Mouse (Mus musculus) lung, postnatal 36 days (tissue): Measurements from ENCODE around the gene Sun1.
A peak's percentile ranks its signal among the peaks of the same experiment; 100 is the strongest.

Source experiments
- DNase-seq: peaks from one replicate; pipeline ENCODE4 v3.0.0; 2022; ENCODE audit warnings: mixed read lengths

Sun1 gene

GRCm38 (mm10) chr5:139199995-139200769 lies at the start of gene Sun1:
Sun1 (plus strand) TSS chr5:139200637.
- DNase-seq = peak; percentile 98

DNA sequence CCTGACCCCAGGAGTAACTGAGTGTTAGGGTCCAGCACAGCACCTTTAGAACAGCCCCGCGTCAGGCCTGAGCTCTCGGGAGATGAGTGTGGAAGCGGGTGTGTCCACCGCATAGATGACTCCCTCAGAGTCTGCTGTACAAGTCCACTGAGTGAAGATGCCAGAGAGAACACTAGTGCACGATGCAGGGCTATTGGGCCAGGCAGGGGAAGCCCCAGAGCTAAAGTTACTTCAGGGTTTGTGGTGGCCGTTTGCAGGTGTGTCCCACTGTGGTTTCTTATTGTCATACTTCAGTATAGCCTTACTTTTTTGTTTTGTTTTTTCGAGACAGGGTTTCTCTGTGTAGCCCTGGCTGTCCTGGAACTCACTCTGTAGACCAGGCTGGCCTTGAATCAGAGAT lies 39.5 kb upstream of the Sun1 start:
- no peak for DNase-seq

- DNase-seq = no peak
Measured at GRCm38 (mm10) chr5:139161632-139162031, 38.8 kb upstream of the Sun1 start.

DNA sequence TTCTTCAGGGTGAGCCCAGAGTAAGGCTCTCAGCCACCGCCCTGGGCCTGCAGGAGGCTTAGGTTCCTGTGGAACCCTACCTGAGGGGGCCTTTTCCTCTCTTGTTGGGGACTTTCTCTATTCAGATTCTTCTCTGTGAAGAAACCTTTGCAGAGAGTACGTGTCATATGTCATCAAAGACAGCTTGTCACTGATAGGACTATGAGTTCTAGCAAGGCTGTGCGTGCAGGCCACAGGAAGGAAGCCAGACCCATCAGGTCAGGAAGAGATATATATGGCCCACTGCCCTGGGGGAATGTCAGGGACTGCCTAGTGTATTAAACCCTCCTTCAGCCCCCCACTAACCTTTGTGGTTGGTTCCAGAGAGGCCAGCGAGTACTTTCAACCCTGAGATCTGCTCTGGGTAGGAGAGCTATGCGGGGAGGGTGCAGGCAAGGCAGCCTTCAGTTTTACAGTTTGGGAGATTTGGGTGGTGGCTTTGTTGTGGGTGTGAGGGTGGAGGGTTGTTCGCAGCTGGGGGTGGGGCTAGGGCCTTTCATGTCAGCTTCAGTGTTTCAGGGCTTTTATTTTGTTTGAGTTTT lies 33.6 kb upstream of the Sun1 start:
- peak; percentile 29 for DNase-seq

GRCm38 (mm10) chr5:139167548-139167947 lies 32.9 kb upstream of the Sun1 start:
- no peak for DNase-seq

- no peak for DNase-seq
Measured at GRCm38 (mm10) chr5:139171929-139172328, 28.5 kb upstream of the Sun1 start.

- DNase-seq = no peak
Measured at GRCm38 (mm10) chr5:139174141-139174540, 26.3 kb upstream of the Sun1 start.

- DNase-seq = peak; percentile 57
Measured at GRCm38 (mm10) chr5:139174556-139175547, 25.6 kb upstream of the Sun1 start.

GRCm38 (mm10) chr5:139178895-139179631 lies 21.4 kb upstream of the Sun1 start:
- DNase-seq = peak; percentile 87

DNA sequence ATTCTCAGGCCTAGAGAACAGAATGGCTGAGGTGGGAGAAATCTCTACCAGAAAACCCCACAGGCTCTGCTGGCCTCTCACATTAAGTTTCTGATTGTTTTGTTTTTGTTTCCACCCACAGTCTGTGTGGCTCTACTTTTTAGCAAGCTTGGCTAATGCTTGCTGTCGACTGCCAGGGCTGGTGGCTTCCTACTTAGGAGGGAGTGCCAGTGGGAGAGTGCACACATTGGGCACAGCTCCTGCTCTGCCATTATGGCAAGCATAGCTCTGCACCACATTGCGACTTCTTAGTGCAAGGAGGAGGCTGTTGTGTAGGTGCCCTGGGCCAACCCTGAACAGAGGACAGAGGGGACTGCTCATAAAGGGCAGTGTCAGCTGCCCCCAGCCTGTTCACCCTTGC lies 17.3 kb upstream of the Sun1 start:
- no peak for DNase-seq

GRCm38 (mm10) chr5:139183601-139184000 lies 16.8 kb upstream of the Sun1 start:
- no peak for DNase-seq

GRCm38 (mm10) chr5:139184897-139185296 lies 15.5 kb upstream of the Sun1 start:
- no peak for DNase-seq

- no peak for DNase-seq
Measured at GRCm38 (mm10) chr5:139189726-139190125, 10.7 kb upstream of the Sun1 start.

DNA sequence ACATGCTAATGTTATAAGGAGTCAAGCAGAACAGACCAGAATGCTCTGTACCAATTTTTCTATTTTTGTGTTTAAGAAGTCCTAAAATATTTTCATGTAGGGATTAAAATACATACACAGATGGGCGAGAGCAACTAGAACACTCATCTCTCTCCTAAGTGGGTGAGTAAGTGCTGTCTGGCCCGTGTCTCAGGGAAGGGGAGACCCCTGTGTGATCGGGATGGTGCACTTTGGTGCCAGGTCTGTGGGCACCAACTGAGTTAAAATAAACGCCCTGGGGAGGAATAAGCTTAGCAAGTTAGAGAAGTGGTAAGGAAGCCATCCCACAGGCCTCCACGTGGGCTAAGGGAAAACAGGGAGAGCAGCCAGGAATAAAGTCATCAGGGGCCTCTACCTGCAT lies 9.5 kb upstream of the Sun1 start:
- DNase-seq = no peak

DNA sequence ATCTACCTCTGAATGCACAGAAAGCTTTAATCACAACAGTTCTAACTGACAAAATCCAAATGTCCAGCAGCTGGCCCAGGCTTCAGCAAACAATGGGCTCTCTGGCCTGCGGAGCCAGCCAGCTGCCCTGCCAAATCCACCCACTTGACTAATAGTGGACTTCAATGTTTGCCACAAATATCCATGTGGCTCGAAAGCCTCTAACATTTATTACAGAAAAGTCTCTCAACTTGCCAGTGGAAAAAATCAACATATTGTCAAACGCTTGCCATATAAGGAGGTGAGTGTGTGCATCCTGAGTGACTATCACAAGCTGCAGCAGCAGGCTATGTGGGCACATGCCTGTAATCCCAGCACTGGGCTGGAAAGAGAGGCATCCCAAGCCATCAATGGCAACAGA lies 1.7 kb upstream of the Sun1 start:
- no peak for DNase-seq

DNA sequence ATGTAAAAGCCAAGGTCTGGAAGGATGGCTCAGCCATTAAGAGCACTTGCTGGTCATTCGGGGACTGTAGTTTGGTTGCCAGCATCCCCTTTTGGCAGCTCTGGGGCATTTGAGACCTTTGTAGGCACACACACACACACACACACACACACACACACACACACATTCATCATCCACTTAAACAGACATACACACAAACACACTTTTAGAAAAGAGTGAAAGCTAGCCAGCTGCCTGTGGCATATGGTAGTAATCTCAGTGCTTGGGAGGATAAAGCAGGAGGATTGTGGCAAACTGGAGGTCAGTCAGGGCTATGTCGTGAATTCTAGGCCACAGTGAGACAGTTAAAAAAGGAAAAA lies 822 bp upstream of the Sun1 start:
- no peak for DNase-seq

GRCm38 (mm10) chr5:139200770-139201569 lies 533 bp downstream of the Sun1 start:
- no peak for DNase-seq

GRCm38 (mm10) chr5:139202127-139202526 lies 1.7 kb downstream of the Sun1 start:
- no peak for DNase-seq

DNA sequence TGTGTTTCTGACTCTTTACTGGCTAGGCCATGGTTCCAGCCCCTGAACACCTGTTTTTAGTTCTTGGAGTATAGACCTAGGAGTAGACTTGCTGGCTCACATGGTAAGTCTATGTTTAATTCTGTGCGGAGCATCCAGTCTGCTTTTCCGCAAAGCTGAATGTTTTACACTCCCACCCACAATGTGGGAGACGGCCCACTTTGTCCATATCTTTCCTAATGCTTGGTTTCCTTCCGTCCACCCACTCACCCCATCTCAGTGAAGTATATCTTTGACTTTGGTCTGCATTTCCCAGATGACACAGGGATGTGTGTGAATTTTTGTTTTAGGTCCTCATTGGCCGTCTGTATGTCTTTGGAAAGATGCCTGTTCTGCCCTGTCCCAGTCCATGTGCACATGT lies 2.9 kb downstream of the Sun1 start:
- DNase-seq = no peak

DNA sequence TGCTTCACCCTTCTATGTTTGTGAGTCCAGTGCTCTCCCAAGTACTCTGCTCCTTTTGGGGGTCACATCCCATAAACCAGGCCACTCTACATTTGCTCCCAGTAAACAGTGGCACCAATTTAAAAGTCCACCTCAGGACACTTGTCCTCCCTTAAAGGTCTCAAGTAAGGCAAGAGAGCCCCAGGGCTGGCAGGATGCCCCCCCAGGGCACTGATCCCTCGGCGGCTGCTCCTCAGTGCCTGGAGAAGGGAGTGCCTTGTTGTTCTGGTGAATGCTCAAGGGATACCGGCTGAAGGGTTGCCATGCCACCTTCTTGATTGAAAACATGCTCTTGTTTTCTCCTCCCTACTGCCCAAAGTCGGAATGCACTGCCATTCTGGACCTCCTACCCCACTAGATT lies 5.6 kb downstream of the Sun1 start:
- no peak for DNase-seq

DNA sequence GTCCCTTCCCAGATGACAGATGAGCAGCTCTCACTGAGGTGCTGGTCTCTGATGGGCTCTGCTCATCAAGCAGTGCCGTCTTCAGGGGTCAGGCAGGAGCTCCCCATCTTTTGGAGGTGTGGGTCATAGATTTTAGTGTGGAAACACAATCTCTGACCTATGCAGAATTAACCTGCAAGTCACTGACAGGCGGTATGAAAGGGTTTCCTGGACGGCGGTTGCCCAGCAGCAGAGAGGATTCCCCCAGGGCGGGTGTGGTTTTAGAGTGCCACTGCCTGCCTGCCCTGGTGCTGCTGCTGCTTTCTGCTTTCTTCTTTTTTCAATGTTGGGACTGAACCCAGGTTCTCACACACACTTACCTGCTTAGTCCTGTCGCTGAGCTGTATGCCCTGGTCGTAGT lies 6.1 kb downstream of the Sun1 start:
- DNase-seq = no peak

DNA sequence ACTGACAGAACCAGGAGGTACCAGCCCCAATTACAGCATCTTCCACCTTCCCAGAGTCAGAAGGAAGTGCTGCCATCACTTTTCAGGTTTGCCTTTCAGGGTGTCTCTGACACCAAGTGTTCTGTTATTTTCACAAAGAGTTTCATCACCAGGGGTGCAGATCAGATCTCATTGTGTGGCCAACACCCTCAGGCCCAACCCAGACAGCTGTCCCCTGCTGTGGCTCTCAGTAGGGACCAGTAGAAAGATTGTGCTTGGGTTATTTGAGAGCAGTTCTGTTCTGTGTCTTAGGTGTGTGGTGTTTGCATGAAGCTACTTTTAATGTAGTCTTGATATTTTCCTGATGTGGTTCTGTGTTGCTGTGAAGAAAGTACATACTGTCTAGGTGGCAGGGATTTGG lies 7.7 kb downstream of the Sun1 start:
- no peak for DNase-seq
